Mouse (Mus musculus): Measurements from ENCODE around the gene Lmbr1.

DNA sequence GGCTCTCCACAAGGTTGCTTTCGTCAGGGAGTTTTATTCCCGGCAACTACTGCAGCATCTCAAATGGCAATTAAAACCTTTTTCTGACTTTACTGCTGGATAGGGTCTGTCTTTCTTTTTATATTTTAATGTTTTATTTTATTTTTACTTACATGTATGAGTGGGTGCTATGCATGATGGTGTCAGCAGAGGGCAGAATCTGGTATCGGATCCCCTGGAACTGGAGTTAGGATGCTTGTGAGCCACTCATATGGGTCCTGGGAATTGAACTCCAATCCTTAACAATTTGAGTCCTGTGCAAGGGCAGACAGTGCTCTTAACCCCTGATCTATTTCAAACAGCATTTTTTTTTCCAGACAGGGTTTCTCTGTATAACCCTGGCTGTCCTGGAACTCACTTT lies 34.9 kb upstream of the Lmbr1 start:
- TF ChIP-seq CTCF (IDR thresholded peaks at IDR 0.05), result no peak; the same call in 1 of the 2 replicates
- TF ChIP-seq EP300 (IDR thresholded peaks at IDR 0.05), result no peak

Measured in lung, postnatal 0 days (tissue).